In the genomic region with DNA sequence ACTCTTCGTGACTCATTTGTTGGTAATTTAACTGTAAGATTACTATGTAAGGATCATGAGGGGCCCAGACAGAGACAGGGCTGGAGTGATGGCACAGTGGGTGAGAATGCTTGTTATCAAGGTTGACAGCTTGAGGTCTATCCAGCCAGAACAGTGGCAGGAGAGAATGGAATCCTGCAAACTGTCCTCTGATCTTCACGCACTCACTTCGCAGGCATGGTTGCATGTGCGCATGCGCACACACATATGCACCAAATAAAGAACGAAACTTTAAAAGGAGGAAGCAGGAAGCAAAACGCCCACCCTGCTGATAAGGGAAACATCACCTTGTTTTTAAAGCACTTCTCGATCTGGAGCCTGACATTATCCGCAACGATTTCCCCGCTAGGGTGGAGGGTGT, we compare ENCODE assay signal across 25 mouse cellular contexts. TPM values are rescaled to one million over a fixed set of nuclear protein-coding genes. Genes with fewer than 3 reads are reported as not detected.
"Had no signal": no experiment of that assay in that cellular context is flagged by ENCODE, and none has a peak within 500 bp of the region (broad histone marks: within the 10 kb centered on the region; RNA-seq: fewer than 3 reads in every experiment).

No protein-coding gene starts in this region.

- DNase-seq: gastrocnemius, postnatal 14 days; gastrocnemius, postnatal 36 days; heart, adult 18-20 months; heart, postnatal 10 days; kidney, adult 11 months; kidney, adult 2 months; kidney, adult 9 months; kidney, postnatal 14 days; kidney, postnatal 36 days; layer of hippocampus, adult 9-11 months; layer of hippocampus, postnatal 36 days; left cerebral cortex, postnatal 4 days had no signal

RNA-seq across cellular contexts. Expression of gene A2ml1, which starts 14.8 kb away (rescaled TPM):
- total RNA-seq: gastrocnemius, adult 18-20 months; gastrocnemius, adult 8-10 months; gastrocnemius, postnatal 14 days; gastrocnemius, postnatal 36 days; heart, postnatal 10 days; heart, postnatal 25 days; hematopoietic stem cell, adult 5-6 weeks had no signal

RNA-seq across cellular contexts. Expression of gene Pzp, which starts 40.1 kb away (rescaled TPM):
- total RNA-seq: gastrocnemius, postnatal 14 days; hematopoietic stem cell, adult 5-6 weeks; hindbrain, postnatal 0 days; layer of hippocampus, adult 2 months; layer of hippocampus, postnatal 14 days; layer of hippocampus, postnatal 36 days; left cerebral cortex, adult 18-20 months; left cerebral cortex, adult 8-10 months; left cerebral cortex, postnatal 25 days had no signal

RNA-seq across cellular contexts. Expression of gene Klrb1a, which starts 56.7 kb away (rescaled TPM):
- total RNA-seq: gastrocnemius, adult 18-20 months; gastrocnemius, adult 8-10 months; gastrocnemius, postnatal 14 days; gastrocnemius, postnatal 36 days; heart, adult 18-20 months; heart, adult 8-10 months; heart, postnatal 10 days; heart, postnatal 25 days; hindbrain, postnatal 0 days; layer of hippocampus, adult 2 months; layer of hippocampus, postnatal 14 days; layer of hippocampus, postnatal 36 days; left cerebral cortex, adult 18-20 months; left cerebral cortex, adult 8-10 months; left cerebral cortex, postnatal 10 days; left cerebral cortex, postnatal 25 days; left cerebral cortex, postnatal 4 days; liver, adult 2 months had no signal
